Mouse (Mus musculus): ENCODE results near the gene 4930426L09Rik.

Gene 4930426L09Rik

GRCm38 (mm10) chr2:18970461-18970860 lies 27.7 kb upstream of the 4930426L09Rik start:
- no peak for DNase-seq (ENCODE audit: low spot score)

DNA sequence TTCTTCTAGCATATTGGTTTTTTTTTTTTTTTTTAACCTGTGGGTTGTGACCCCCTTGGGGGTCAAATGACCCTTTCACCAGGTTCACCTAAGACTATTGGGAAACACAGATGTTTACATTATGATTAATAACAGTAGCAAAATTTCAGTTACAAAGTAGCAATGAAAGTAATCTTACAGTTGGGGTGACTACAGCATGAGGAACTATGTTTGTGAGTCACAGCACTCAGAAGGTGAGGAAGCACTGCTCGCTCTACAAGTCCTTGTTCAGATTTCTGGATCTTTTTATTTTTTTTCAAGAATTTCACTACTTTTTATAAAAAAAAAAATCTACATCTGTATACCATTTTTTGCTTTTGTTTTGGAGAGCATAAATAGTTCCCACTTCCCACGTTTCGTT lies 26.6 kb upstream of the 4930426L09Rik start:
- DNase-seq (ENCODE audit: low spot score) = no peak

- no peak for DNase-seq (ENCODE audit: low spot score)
These were observed 23.1 kb upstream of the 4930426L09Rik start for GRCm38 (mm10) chr2:18974882-18975645.

DNA sequence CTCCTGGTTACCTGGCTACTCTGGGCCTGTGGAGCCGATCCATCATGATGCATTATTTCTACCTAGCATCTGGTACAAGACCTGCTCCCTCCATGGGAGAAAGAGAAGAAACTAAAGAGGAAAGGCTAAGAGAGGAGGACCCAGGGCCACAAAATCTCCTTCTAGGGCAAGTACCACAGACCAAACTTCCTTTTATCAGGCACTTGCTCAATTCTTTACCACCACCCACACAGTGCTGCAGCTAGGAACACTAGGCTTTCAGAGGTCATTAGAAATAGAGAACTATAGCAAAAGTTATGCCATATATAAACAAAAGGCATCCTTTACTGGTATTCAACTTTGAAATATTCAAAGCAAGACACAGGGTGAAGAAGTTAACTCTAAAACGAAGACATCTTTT lies 22.0 kb upstream of the 4930426L09Rik start:
- DNase-seq (ENCODE audit: low spot score) = no peak

GRCm38 (mm10) chr2:18977201-18977805 lies 20.8 kb upstream of the 4930426L09Rik start:
- no peak for DNase-seq (ENCODE audit: low spot score)

- DNase-seq (ENCODE audit: low spot score) = no peak
These were observed 19.1 kb upstream of the 4930426L09Rik start for GRCm38 (mm10) chr2:18979046-18979445.

DNA sequence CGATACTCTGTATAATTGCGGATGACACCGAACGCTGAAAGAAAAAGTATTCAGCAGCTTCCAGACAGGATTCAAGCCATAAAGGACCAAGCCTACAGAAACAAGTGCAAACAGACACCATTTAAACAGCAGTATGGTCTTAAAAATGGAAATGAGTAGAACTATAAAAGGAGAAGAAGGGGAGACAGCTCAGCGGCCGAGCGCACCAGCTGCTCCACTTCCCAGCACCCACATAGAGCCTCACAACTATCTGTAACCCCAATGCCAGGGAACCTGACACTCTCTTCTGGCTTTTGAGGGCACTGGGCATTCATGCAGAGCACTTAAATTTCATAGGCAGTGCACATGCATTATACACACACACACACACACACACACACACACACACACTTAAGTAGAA lies 18.5 kb upstream of the 4930426L09Rik start:
- no peak for DNase-seq (ENCODE audit: low spot score)

GRCm38 (mm10) chr2:18982581-18982980 lies 15.6 kb upstream of the 4930426L09Rik start:
- DNase-seq (ENCODE audit: low spot score) = no peak

DNA sequence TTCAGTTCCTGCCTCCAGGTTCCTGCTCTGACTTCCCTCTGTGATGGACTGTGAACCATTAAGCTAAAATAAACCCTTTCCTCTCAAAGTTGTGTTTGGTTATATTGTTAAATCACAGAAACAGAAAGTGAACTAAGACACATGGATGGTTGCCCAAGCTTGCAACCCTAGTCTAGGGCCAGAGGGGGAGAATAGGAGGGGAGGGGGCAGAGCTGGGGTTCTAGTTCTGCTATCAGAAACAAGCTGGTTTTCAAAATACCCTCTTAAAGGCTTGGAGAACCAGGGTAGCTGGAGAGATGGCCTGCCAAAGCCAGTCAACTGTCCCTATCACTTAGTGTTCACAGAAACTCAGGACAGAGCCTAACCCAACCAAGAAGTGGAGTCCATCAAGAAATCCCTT lies 14.6 kb upstream of the 4930426L09Rik start:
- no peak for DNase-seq (ENCODE audit: low spot score)

DNA sequence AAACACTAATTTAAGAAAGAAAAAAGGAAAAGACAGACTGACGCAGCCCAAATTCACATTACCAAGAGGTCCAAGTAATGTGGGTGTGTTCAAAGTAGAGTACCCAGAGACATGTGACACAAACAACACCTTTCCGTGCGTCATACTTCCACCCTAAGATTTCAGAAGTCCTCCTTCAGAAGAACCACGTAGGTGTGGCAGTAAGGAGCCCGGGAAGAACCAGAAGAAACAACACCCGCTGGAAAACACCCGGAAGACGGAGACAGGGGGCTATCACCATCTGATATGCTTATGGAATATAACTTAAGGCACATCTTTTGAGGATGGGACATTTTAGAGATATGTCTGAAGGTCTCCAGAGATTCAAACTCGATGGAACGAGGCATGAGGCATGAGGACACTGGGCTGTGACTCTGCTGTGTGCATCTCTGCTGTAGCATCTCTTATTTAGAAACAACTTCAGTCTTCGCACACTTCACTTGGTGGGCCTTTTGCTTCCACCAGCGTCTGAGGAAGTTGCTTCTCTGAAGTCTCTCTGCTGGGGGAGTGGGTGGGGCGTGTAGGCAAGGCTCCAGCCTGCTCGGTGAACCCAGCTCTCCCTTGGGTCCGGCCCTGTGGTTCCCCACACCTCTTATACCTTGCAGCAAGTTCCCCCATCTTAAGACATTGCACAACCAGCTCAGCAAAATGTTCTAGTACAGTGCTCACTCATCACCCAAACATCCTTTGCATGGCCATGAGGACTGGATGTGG lies 13.9 kb upstream of the 4930426L09Rik start:
- no peak for DNase-seq (ENCODE audit: low spot score)

- DNase-seq (ENCODE audit: low spot score) = no peak
These were observed 12.6 kb upstream of the 4930426L09Rik start for GRCm38 (mm10) chr2:18985506-18985905.

DNA sequence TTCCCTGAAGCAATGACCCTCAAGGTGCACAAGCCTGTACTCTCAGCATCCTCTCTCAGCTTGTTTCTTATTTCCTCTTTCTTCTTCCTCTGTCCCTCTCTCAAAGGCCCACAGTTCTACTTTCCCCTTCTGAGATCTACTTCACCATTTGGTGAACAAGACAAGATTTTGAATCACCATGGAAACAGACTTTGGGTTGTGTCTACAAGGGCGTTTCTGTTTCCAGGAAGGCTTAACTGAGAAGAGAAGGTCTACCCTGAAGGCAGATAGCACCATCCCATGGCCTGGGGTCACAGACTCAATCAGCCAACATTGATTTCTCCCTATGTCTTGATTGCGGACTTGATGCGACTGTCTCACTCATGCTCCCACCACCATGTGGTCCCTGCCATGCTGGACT lies 9.3 kb upstream of the 4930426L09Rik start:
- no peak for DNase-seq (ENCODE audit: low spot score)

DNA sequence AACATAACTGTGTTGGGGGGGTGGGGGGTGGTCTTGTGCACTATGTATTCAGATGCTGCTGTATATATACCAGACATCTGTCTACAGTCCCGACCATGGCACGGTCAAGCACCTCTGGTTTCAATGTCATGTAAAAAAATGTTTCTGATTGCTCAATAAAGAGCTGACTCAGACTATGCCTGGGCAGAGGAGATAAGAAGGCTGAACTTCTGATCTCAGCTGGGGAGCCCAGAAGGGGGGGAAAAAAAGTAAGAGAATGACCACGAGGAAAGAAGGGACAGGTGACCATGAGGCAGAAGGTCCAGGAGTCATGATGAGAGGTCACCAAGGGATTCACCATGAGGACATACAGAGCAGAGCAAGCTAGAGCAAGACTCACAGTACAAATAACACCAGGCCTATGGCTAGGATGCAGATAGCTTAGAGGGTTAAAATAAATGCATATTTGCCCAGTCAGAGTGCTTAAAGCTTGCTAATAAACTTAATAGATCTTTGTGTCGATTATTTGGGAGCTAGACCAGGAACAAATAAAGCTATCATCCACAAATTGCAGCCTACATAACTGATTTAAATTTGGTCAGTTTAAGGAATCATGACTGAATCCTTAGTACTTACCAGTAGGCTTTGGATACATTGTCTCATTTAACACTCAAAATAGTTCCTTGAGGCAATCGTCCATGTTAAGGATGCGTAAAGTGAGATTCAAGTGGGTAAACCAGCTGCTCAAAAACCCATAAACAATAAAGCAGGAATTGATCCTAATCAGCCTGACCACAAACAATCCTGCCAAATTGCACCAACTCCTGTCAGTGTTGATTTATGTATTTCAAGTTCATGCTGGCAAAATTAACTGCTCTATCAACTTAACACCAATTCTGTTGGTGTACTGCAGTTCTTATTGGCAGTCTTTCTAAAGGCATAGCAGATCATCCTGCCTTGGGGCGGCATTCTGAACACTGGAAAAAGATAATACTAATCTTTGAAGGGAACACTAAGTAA lies 5.3 kb upstream of the 4930426L09Rik start:
- peak; percentile 75 for DNase-seq (ENCODE audit: low spot score)

GRCm38 (mm10) chr2:18996451-18997211 lies 1.5 kb upstream of the 4930426L09Rik start:
- DNase-seq (ENCODE audit: low spot score) = no peak

DNA sequence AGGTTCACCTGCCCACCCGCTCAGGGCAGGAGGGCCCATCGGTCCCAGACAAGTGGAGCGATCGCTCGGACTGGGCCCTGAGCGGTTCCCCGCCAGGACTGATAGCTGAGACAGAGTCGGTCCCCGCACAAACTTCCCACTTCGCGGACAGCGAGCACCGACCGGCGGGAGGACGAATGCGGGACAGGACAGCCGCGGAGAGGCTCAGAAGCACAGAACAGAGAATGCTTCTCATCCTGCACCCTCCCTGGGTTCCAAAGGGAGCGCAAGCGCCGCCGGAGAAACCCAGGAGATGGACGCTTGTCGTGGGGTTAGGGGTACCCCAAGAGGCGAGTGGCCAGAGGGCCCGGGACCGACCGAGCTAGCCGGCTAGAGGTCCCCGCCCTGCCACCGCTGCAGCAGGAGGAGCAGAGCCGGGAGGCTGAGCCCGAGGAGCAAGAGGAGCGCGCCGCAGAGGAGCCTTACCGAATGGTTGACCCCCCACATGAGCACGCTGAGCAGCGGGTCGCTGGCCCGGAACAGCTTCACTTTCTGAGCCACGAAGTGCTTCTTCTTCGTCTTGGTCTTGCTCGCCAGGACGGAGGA lies 664 bp upstream of the 4930426L09Rik start:
- no peak for DNase-seq (ENCODE audit: low spot score)

GRCm38 (mm10) chr2:18999395-18999794 lies 1.3 kb downstream of the 4930426L09Rik start:
- DNase-seq (ENCODE audit: low spot score) = no peak

GRCm38 (mm10) chr2:19004801-19005200 lies 6.7 kb downstream of the 4930426L09Rik start:
- DNase-seq (ENCODE audit: low spot score) = no peak

GRCm38 (mm10) chr2:19006124-19006523 lies 8.0 kb downstream of the 4930426L09Rik start:
- DNase-seq (ENCODE audit: low spot score) = no peak

- DNase-seq (ENCODE audit: low spot score) = no peak
These were observed 9.4 kb downstream of the 4930426L09Rik start for GRCm38 (mm10) chr2:19007580-19007979.

DNA sequence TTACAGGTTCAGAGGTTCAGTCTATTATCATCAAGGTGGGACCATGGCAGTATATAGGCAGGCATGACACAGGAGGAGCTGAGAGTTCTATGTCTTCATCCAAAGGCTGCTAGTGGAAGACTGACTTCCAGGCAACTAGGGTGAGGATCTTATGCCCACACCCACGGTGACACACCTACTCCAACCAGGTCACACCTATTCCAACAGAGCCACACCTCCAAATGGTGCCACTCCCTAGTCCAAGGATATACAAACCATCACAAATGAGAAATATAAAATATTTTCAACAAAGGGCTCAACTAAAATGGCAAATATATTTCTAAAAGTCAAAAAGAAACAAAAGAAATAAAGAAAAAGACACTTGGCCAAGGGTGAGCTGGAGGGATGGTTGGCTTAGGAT lies 12.4 kb downstream of the 4930426L09Rik start:
- peak; percentile 21 for DNase-seq (ENCODE audit: low spot score)

DNA sequence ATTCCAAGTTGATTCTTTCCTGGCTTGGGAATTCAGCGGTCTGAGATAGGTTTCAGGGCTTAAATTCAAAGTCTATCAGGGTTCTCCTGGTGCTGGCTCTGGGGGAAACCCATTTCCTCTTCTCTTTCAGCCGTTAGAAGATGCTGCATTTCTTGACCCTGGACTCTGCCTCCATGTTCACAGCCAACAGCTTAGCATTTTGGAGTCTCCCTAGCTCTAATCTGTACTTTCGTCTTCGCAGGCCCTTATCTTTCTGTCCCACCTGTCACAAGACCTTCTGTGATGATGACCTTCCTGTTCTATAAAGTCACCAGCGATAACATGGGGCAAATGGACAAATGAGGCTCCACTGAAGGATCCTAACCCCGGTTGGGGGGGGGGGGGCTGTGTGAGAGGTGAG lies 13.3 kb downstream of the 4930426L09Rik start:
- peak; percentile 93 for DNase-seq (ENCODE audit: low spot score)
